Mouse (Mus musculus): ENCODE data around the gene Cdca4.

DNA sequence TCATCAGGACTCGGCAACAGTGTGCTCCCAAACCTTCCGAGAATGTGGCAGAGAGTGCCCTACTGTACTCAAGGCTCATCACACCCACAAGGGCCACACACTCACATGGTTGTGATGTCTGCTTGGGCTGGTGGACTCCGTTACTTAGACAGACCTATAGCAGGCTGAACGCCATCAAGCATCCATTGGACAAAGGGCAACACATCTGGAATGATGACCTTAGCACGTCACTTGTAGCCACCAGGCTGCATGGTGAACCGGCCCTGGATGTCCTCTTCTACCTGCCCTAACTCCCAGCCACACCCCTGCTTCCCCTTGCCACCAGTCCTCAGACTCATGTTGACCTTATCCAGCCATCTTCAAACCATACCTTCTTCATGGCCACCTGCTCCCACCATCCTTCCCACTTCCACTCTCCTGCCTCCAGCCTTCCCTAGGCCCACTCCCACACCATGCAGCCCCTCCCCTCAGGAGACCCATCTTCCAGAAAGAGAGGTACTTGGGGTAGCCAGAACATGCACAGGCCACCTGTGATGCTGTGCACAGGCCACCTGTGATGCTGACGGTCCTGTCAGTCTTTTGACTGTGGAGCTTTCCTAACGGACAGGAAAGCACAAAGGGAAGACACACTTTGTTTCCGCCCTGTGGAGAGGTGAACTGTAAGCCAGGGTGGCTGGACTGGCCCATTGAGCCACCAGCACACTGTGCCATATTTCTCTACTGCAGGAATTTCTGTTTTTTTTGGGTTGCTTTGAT, 29.5 kb upstream of the Cdca4 start:
- TF ChIP-seq MEF2A (IDR thresholded peaks at IDR 0.05; ENCODE audit: borderline replicate concordance, low read depth, low read length) (no peak), CHD1 (IDR thresholded peaks at IDR 0.05; ENCODE audit: low read depth, low read length) (no peak), JUND (conservative IDR thresholded peaks at IDR 0.05; ENCODE audit: low read depth, low read length) (no peak)
